Mouse (Mus musculus): ENCODE measurements at regions not wholly inside any gene's neighbourhood (a gene's known extent, or its start where the extent isn't known, plus 50 kb on each side); places are given as distances from the start of the nearest gene placed in this dataset.

- no peak for TF ChIP-seq CTCF (IDR thresholded peaks at IDR 0.05)
- no peak for TF ChIP-seq POLR2A (IDR thresholded peaks at IDR 0.05; ENCODE audit: insufficient read depth, low read depth, low read length)
Measured at GRCm38 (mm10) chr13:85359621-85360020, 70.7 kb upstream of the Rasa1 start.

All from heart, adult 2 months (tissue).